ENCODE assay signal across 9 mouse cellular contexts in genomic region chr16:31506665-31507456, GRCm38 (mm10).
A peak's percentile ranks its signal among the peaks of the same experiment; 100 is the strongest.
DNase-seq lines count a peak whose midpoint lies in the region; ATAC-seq lines count a peak whose summit lies in the region.
"Had no signal": no experiment of that assay in that cellular context is flagged by ENCODE, and none has a peak within 500 bp of the region (broad histone marks: within the 10 kb centered on the region; RNA-seq: fewer than 3 reads in every experiment).

No protein-coding gene starts in this region.

- ATAC-seq in heart, embryonic 11.5 days (replicated peaks; ENCODE audit: insufficient number of reproducible peaks, low FRiP score, low TSS enrichment) = peak; percentile 53; the same call in 1 of the 2 replicates
- peak; percentile 69 for ATAC-seq in liver, embryonic 11.5 days (replicated peaks; ENCODE audit: low FRiP score)

- H3K4me2 ChIP-seq in heart, embryonic 11.5 days = peak overlapping the region; percentile 58
- peak overlapping the region; percentile 58 for H3K4me2 ChIP-seq in liver, embryonic 11.5 days
- H3K4me2 ChIP-seq: neural tube, embryonic 12.5 days had no signal

- peaks cover 16% of the 10 kb centered on the region for H3K4me1 ChIP-seq in heart, embryonic 11.5 days (ENCODE audit: control insufficient read depth, insufficient read depth, low read length)
- H3K4me1 ChIP-seq in liver, embryonic 11.5 days (replicated peaks; ENCODE audit: control insufficient read depth, insufficient read depth, low read length) = peaks cover 23% of the 10 kb centered on the region

- 34% methylated on average over 10 of the region's 10 CpGs for WGBS in heart, embryonic 11.5 days (ENCODE audit: insufficient replicate concordance)
- WGBS in liver, embryonic 11.5 days = 37% methylated on average over 10 of the region's 10 CpGs

- no peak overlapping the region for H3K9ac ChIP-seq in heart, embryonic 11.5 days (ENCODE audit: low read depth, low read length)
- H3K9ac ChIP-seq in liver, embryonic 11.5 days (ENCODE audit: low read depth, low read length) = no peak overlapping the region
- H3K9ac ChIP-seq: neural tube, embryonic 12.5 days had no signal

- H3K27ac ChIP-seq in heart, embryonic 11.5 days (ENCODE audit: low read depth, low read length) = no peak overlapping the region
- H3K27ac ChIP-seq in liver, embryonic 11.5 days (ENCODE audit: low read depth, low read length) = no peak overlapping the region
- H3K27ac ChIP-seq: neural tube, embryonic 12.5 days had no signal

- intact Hi-C loops in heart, postnatal 14 days (cut with DNase I) = no loop called here

- H3K4me3 ChIP-seq in heart, embryonic 11.5 days (ENCODE audit: low read depth, low read length) = no peak overlapping the region
- 0 out of 2 replicates have a peak overlapping the region, but pooled peaks have one; percentile 1 for H3K4me3 ChIP-seq in liver, embryonic 11.5 days (ENCODE audit: low read depth, low read length)
- H3K4me3 ChIP-seq: neural tube, embryonic 12.5 days had no signal

- H3K27me3 ChIP-seq in heart, embryonic 11.5 days (ENCODE audit: control insufficient read depth, insufficient read depth, low read length) = no peaks in the 10 kb centered on the region
- H3K27me3 ChIP-seq in liver, embryonic 11.5 days (replicated peaks; ENCODE audit: control insufficient read depth, insufficient read depth, low read length) = no peaks in the 10 kb centered on the region
- H3K27me3 ChIP-seq: neural tube, embryonic 12.5 days had no signal

- peak; percentile 21 for DNase-seq in heart, adult 8-10 months (ENCODE audit: low spot score)
- DNase-seq in heart, postnatal 14 days = no peak
- peak; percentile 78 for DNase-seq in NIH3T3 (ENCODE audit: low read depth)
- no peak for DNase-seq in liver, embryonic 11.5 days (ENCODE audit: low spot score)
- peak; percentile 66 to 73 for DNase-seq in urinary bladder, postnatal 36 days (ENCODE audit: low spot score in 2 of 2)
- DNase-seq in layer of hippocampus, postnatal 36 days = no peak
- DNase-seq in cerebellum, adult 11 months = no peak

- H3K36me3 ChIP-seq in heart, embryonic 11.5 days (ENCODE audit: control insufficient read depth, insufficient read depth, low read length) = no peaks in the 10 kb centered on the region
- no peaks in the 10 kb centered on the region for H3K36me3 ChIP-seq in liver, embryonic 11.5 days (ENCODE audit: control insufficient read depth, insufficient read depth, low read length)
- H3K36me3 ChIP-seq: neural tube, embryonic 12.5 days had no signal

- no peaks in the 10 kb centered on the region for H3K9me3 ChIP-seq in heart, embryonic 11.5 days (replicated peaks; ENCODE audit: control insufficient read depth, low read length)
- no peaks in the 10 kb centered on the region for H3K9me3 ChIP-seq in liver, embryonic 11.5 days (ENCODE audit: control insufficient read depth, low read length)
- H3K9me3 ChIP-seq: neural tube, embryonic 12.5 days had no signal

Comparison
In these comparisons a context has a peak if more than half of its experiments do, and no peak if none do; other contexts are left out.
1. DNase-seq: peak in heart, adult 8-10 months (single experiment), NIH3T3 (single experiment) and urinary bladder, postnatal 36 days (2 of 2); none in heart, postnatal 14 days (0 of 2), liver, embryonic 11.5 days (single experiment), layer of hippocampus, postnatal 36 days (0 of 2) and cerebellum, adult 11 months (single experiment).